Mouse (Mus musculus) liver, embryonic 11.5 days (tissue): ENCODE results near the gene Map1lc3a. TPM values are rescaled to one million over a fixed set of nuclear protein-coding genes. Genes with fewer than 3 reads are reported as not detected.

Experiments
- polyA plus RNA-seq: library from polyadenylated mRNA; unstranded; fragments of >200 nt; fragmentation: Nextera tagmentation; extraction: Ambion mirVana; gene quantifications from 2 replicates; pipeline ENCODE4 v1.2.1, GENCODE M21; 2014

Map1lc3a gene
- polyA plus RNA-seq, 1 experiment from 2014 or later: 45.6 TPM

Other genes with a start within 250 kb of the Map1lc3a start
- gene Ahcy, start 201.8 kb upstream of the Map1lc3a start, polyA plus RNA-seq: 107 and 114 TPM in 2 replicates
- gene Itch, start 142.8 kb upstream of the Map1lc3a start, polyA plus RNA-seq: 38.7 and 39.7 TPM in 2 replicates
- 272 and 289 TPM in 2 replicates for gene Dynlrb1, start 39.8 kb upstream of the Map1lc3a start, polyA plus RNA-seq
- 51.7 and 51.9 TPM in 2 replicates for gene Pigu, start 81.1 kb downstream of the Map1lc3a start, polyA plus RNA-seq
- 6.6 and 7.0 TPM in 2 replicates for gene Trp53inp2, start 104.8 kb downstream of the Map1lc3a start, polyA plus RNA-seq
- gene Ncoa6, start 197.6 kb downstream of the Map1lc3a start, polyA plus RNA-seq: 19.9 and 20.7 TPM in 2 replicates
- gene Acss2, start 241.7 kb downstream of the Map1lc3a start, polyA plus RNA-seq: 27.7 and 28.5 TPM in 2 replicates
- gene Ggt7, start 241.9 kb downstream of the Map1lc3a start, polyA plus RNA-seq: 1.0 and 1.3 TPM in 2 replicates